Mouse (Mus musculus) stomach, embryonic 14.5 days (tissue): ENCODE measurements around the gene Elmo3. TPM values are rescaled to one million over a fixed set of nuclear protein-coding genes. Genes with fewer than 3 reads are reported as not detected.

Source experiments
- ATAC-seq: fragments of 200-750 bp; cut with Nextera tagmentation; 2 replicates; pipeline ENCODE4 v1.8.0; 2017; ENCODE audit warnings: low read depth, moderate TSS enrichment; ENCODE audit not compliant: insufficient number of reproducible peaks, insufficient read depth, low FRiP score
- H3K27ac ChIP-seq: fragments of 300-500 bp; sonication (generic); 2 replicates; pipeline ENCODE4 v1.5.1; 2014; ENCODE audit warnings: mild to moderate bottlenecking, low read length, moderate library complexity, mixed read lengths
- H3K27me3 ChIP-seq: fragments of 300-500 bp; sonication (generic); 2 replicates; pipeline ENCODE4 v1.6.1; 2014; ENCODE audit warnings: low read length, control low read depth, mixed read lengths; ENCODE audit not compliant: control insufficient read depth, insufficient read depth
- H3K36me3 ChIP-seq: fragments of 300-500 bp; sonication (generic); 2 replicates; pipeline ENCODE4 v1.6.1; 2014; ENCODE audit warnings: mild to moderate bottlenecking, control low read depth, low read length, moderate library complexity, mixed read lengths; ENCODE audit not compliant: control insufficient read depth, insufficient read depth
- H3K4me1 ChIP-seq: fragments of 300-500 bp; sonication (generic); 2 replicates; pipeline ENCODE4 v1.6.1; 2014; ENCODE audit warnings: low read length, control low read depth, mixed read lengths; ENCODE audit not compliant: control insufficient read depth, insufficient read depth
- H3K4me2 ChIP-seq: fragments of 300-500 bp; sonication (generic); replicated peaks from 2 replicates; pipeline ENCODE4 v1.6.1; 2014; ENCODE audit warnings: low read depth, low read length, control low read depth
- H3K4me3 ChIP-seq: fragments of 300-500 bp; sonication (generic); 2 replicates; pipeline ENCODE4 v1.5.1; 2014; ENCODE audit warnings: low read depth, low read length, control low read depth
- H3K9ac ChIP-seq: fragments of 300-500 bp; sonication (generic); replicated peaks from 2 replicates; pipeline ENCODE4 v1.6.1; 2014; ENCODE audit warnings: low read depth, mild to moderate bottlenecking, control low read depth, low read length, moderate library complexity, mixed read lengths
- H3K9me3 ChIP-seq: fragments of 300-500 bp; sonication (generic); 2 replicates; pipeline ENCODE4 v1.6.1; 2016; ENCODE audit warnings: low read depth, low read length, control low read depth; ENCODE audit not compliant: control insufficient read depth
- WGBS: fragments of 180-500 bp; shearing (Covaris S2); extraction: QIAGEN DNeasy Blood & Tissue Kit; methylation state at CpG from one replicate; pipeline ENCODE4 v1.1.7; 2014; 5-methylcytosine and 5-hydroxymethylcytosine counted together
- polyA plus RNA-seq: library from polyadenylated mRNA; unstranded; fragments of >200 nt; fragmentation: Nextera tagmentation; extraction: Ambion mirVana; gene quantifications from 2 replicates; pipeline ENCODE4 v1.2.1, GENCODE M21; 2014

Elmo3 gene
- polyA plus RNA-seq, 1 experiment from 2014 or later, result 15.2 TPM

DNA sequence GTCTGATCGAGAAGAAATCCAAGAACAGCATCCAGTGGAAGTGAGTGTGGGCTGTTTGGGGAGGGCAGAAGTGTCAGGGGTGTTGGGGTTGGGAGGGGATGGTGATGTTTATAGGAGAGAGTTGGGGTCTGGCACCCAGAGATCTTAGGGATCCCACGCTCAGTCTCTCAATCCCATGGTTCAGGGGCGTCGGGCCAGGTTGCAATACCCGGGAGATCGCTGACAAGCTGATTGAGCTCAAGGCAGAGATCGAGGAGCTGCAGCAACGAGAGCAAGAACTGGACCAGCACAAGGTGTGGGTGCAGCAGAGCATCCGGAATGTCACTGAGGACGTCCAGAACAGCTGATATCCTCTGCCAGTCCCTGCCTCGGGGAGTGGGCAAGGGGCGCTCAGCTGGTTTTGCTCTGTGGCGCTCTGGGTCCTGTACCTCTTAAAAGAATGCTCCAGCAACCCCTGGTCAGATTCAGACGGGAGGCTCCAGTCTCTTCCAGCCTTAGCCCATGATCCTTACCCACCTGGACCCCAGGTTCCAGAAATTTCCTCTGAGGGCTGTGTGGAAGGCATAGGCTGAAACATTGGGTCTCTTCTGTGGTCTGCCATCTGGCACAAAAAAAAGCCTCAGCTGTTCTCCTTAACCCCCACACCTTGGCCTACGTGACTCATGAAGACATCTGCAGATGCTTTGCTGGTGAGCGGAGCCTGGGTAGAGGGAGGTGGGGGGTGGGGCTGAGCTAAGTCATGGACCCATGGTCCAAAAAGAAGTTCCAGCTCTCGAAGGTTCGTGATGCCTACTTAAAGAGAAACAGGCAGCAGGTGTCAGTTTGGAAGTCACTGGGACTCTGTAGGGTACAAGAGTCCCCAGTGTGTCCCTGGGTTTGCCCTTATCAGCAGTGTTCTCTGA, 6.8 kb upstream of the Elmo3 start:
- H3K36me3 ChIP-seq, result peaks cover 37% of the 10 kb centered on the region
- no peak for ATAC-seq
- H3K27me3 ChIP-seq, result no peaks in the 10 kb centered on the region
- H3K4me2 ChIP-seq, result peak overlapping the region; percentile 94
- peaks cover 16% of the 10 kb centered on the region for H3K4me1 ChIP-seq
- no peak overlapping the region; the same call in 1 of the 2 replicates for H3K27ac ChIP-seq
- peak overlapping the region; percentile 72 for H3K9ac ChIP-seq
- H3K9me3 ChIP-seq, result no peaks in the 10 kb centered on the region
- WGBS, result 55% methylated on average over 18 of the region's 18 CpGs
- H3K4me3 ChIP-seq, result peak overlapping the region; percentile 69

DNA sequence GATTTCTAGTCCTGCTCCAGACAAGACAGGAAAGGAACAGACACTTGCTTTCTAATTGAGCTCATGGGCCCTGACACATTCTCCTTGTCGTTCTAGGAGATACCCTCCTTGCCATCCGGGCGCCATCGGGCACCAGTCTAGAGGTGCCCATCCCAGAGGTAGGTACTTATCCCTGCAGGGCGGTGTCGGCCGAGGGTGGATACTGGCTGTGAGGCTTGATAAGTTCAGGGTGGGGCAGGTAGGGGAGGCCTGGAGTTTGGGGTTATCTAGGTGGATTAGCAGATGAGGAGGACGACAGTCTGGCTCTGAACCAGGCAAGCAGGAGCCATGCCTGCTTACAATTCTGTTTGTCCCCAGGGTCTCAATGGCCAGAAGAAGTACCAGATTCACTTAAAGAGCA, 5.4 kb upstream of the Elmo3 start:
- 88% methylated on average over 8 of the region's 8 CpGs for WGBS
- Histone ChIP-seq H3K36me3 (peaks cover 46% of the 10 kb centered on the region), H3K27ac (no peak overlapping the region), H3K4me3 (no peak overlapping the region), H3K27me3 (no peaks in the 10 kb centered on the region), H3K9ac (no peak overlapping the region), H3K4me2 (no peak overlapping the region), H3K4me1 (peaks cover 28% of the 10 kb centered on the region), H3K9me3 (no peaks in the 10 kb centered on the region)
- peak; percentile 54; the same call in 1 of the 2 replicates for ATAC-seq

- Histone ChIP-seq H3K4me2 (no peak overlapping the region), H3K27me3 (no peaks in the 10 kb centered on the region), H3K9ac (no peak overlapping the region), H3K27ac (no peak overlapping the region), H3K9me3 (no peaks in the 10 kb centered on the region), H3K4me1 (peaks cover 33% of the 10 kb centered on the region), H3K36me3 (peaks cover 60% of the 10 kb centered on the region), H3K4me3 (no peak overlapping the region)
- 79% methylated on average over 8 of the region's 8 CpGs for WGBS
- ATAC-seq, result no peak
Observed at GRCm38 (mm10) chr8:105303396-105303795, 2.0 kb upstream of the Elmo3 start.

GRCm38 (mm10) chr8:105303874-105304273, 1.5 kb upstream of the Elmo3 start:
- H3K4me1 ChIP-seq, result peaks cover 28% of the 10 kb centered on the region
- peaks cover 64% of the 10 kb centered on the region for H3K36me3 ChIP-seq
- no peak for ATAC-seq
- no peaks in the 10 kb centered on the region for H3K27me3 ChIP-seq
- 82% methylated on average over 9 of the region's 9 CpGs for WGBS
- H3K4me3 ChIP-seq, result no peak overlapping the region
- no peak overlapping the region for H3K27ac ChIP-seq
- H3K9ac ChIP-seq, result no peak overlapping the region
- H3K9me3 ChIP-seq, result no peaks in the 10 kb centered on the region
- no peak overlapping the region for H3K4me2 ChIP-seq

DNA sequence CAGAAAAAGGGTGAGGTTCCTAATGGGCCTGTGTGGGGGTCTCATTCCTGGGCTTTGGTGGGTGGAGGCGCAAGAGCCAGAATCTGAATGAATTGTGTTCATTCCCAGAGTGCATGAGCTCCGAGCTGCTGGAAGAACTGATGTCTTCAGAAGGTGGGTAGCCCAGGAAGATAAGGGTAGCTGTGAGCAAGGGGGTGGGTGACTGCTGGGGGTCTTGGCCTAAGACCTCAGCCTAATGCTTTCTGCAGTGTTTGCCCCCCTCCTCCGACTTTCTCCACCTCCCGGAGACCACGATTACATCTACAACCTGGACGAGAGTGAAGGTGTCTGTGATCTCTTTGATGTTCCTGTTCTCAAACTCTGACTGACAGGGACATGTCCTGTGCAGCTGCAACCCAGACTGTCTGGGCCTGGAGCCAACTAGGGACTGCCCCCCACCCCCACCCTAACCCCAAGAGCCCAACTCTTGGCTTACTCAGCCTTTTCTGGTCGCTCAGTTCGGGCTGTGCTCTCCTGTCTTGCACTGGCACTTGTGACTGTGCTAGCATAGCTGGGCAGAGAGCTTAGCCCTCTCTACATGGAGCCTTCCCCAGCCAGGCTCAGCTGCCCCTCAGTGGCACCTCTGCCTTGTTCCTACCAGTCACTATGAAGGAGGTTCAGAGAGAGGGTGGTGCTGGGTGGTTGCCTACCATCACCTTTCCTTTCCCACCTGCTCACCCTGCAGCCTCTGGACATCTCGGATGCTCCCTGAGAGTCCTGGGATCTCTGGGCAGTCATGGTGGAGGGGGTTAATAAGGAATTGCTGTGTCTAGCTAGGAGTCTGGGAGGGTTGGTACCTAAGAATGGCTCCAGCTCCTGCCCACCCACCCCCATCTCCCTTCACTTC, 833 bp upstream of the Elmo3 start:
- Histone ChIP-seq H3K4me3 (no peak overlapping the region), H3K4me2 (0 out of 2 replicates have a peak overlapping the region, but pooled peaks have one; percentile 71), H3K36me3 (peaks cover 66% of the 10 kb centered on the region), H3K27me3 (no peaks in the 10 kb centered on the region), H3K4me1 (peaks cover 26% of the 10 kb centered on the region), H3K27ac (peak overlapping the region; percentile 61; the same call in 1 of the 2 replicates), H3K9ac (no peak overlapping the region), H3K9me3 (no peaks in the 10 kb centered on the region)
- no peak for ATAC-seq
- 54% methylated on average over 9 of the region's 9 CpGs for WGBS

DNA sequence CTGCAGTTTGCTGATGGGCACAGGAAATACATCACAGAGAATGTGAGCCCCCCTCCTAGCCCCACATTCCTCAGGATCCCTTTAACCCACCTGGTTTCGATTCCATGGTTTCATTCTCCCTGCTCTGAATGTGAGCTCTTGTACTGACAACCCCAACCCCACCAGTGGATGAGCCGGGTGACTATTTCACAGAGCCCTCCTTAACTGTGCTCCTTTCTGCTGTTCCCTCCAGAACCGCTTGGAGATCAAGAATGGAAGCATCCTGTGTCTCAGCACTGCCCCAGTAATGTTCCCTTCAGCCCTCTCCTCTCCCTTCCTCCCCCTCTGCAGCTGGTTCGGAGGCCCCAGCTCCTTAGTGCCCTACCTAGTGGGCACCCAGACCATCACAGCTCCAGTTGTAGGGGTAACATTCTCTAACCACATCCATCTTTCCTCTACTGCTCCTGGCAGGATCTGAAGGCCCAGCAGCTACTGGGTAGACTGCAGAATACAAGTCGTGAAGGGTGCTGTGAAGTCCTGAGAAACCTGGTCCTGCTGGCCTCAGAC, 818 bp downstream of the Elmo3 start:
- Histone ChIP-seq H3K4me2 (peak overlapping the region; percentile 71), H3K4me1 (peaks cover 26% of the 10 kb centered on the region), H3K4me3 (peak overlapping the region; percentile 36), H3K27me3 (no peaks in the 10 kb centered on the region), H3K27ac (peak overlapping the region; percentile 85), H3K9me3 (no peaks in the 10 kb centered on the region), H3K9ac (peak overlapping the region; percentile 36; the same call in 1 of the 2 replicates), H3K36me3 (peaks cover 51% of the 10 kb centered on the region)
- WGBS, result 38% methylated on average over 5 of the region's 5 CpGs
- 0 out of 2 replicates have a peak, but pooled peaks have one; percentile 5 for ATAC-seq

GRCm38 (mm10) chr8:105307670-105308069, 2.3 kb downstream of the Elmo3 start:
- WGBS, result 95% methylated on average over 13 of the region's 13 CpGs
- Histone ChIP-seq H3K36me3 (peaks cover 42% of the 10 kb centered on the region), H3K27ac (no peak overlapping the region), H3K4me2 (no peak overlapping the region), H3K4me3 (no peak overlapping the region), H3K27me3 (no peaks in the 10 kb centered on the region), H3K9ac (no peak overlapping the region), H3K9me3 (no peaks in the 10 kb centered on the region), H3K4me1 (peaks cover 26% of the 10 kb centered on the region)
- ATAC-seq, result no peak

GRCm38 (mm10) chr8:105308428-105308827, 3.0 kb downstream of the Elmo3 start:
- Histone ChIP-seq H3K4me1 (peaks cover 26% of the 10 kb centered on the region), H3K27ac (no peak overlapping the region), H3K36me3 (peaks cover 43% of the 10 kb centered on the region), H3K9ac (no peak overlapping the region), H3K4me3 (no peak overlapping the region), H3K4me2 (no peak overlapping the region), H3K9me3 (no peaks in the 10 kb centered on the region), H3K27me3 (no peaks in the 10 kb centered on the region)
- ATAC-seq, result no peak
- 91% methylated on average over 10 of the region's 10 CpGs for WGBS
